Mouse (Mus musculus) liver, embryonic 15.5 days (tissue): ENCODE results near the gene Aen. TPM values are rescaled to one million over a fixed set of nuclear protein-coding genes. Genes with fewer than 3 reads are reported as not detected.
A peak's percentile ranks its signal among the peaks of the same experiment; 100 is the strongest.

Source experiments
- ATAC-seq: fragments of 200-750 bp; cut with Nextera tagmentation; 2 replicates; pipeline ENCODE4 v1.8.0; 2017; ENCODE audit warnings: moderate number of reproducible peaks, mild to moderate bottlenecking, moderate library complexity; ENCODE audit not compliant: insufficient read depth
- H3K27ac ChIP-seq: fragments of 300-500 bp; sonication (generic); replicated peaks from 2 replicates; pipeline ENCODE4 v1.5.1; 2015; ENCODE audit warnings: mild to moderate bottlenecking, inconsistent platforms
- H3K27me3 ChIP-seq: fragments of 300-500 bp; sonication (generic); 2 replicates; pipeline ENCODE4 v1.6.1; 2015; ENCODE audit warnings: mild to moderate bottlenecking, inconsistent platforms
- H3K36me3 ChIP-seq: fragments of 300-500 bp; sonication (generic); replicated peaks from 2 replicates; pipeline ENCODE4 v1.6.1; 2015; ENCODE audit warnings: moderate library complexity, mild to moderate bottlenecking, inconsistent platforms
- H3K4me1 ChIP-seq: fragments of 300-500 bp; sonication (generic); replicated peaks from 2 replicates; pipeline ENCODE4 v1.6.1; 2015; ENCODE audit warnings: inconsistent platforms
- H3K4me2 ChIP-seq: fragments of 300-500 bp; sonication (generic); 2 replicates; pipeline ENCODE4 v1.6.1; 2015; ENCODE audit warnings: moderate library complexity, mild to moderate bottlenecking, inconsistent platforms
- H3K4me3 ChIP-seq: fragments of 300-500 bp; sonication (generic); replicated peaks from 2 replicates; pipeline ENCODE4 v1.5.1; 2015; ENCODE audit warnings: mild to moderate bottlenecking, inconsistent platforms
- H3K9ac ChIP-seq: fragments of 300-500 bp; sonication (generic); 2 replicates; pipeline ENCODE4 v1.6.1; 2015; ENCODE audit warnings: moderate library complexity, mild to moderate bottlenecking, inconsistent platforms
- H3K9me3 ChIP-seq: fragments of 300-500 bp; sonication (generic); replicated peaks from 2 replicates; pipeline ENCODE4 v1.6.1; 2016; ENCODE audit warnings: inconsistent platforms
- WGBS: fragments of 180-500 bp; shearing (Covaris S2); methylation state at CpG from one replicate; pipeline ENCODE4 v1.1.7; 2015; ENCODE audit warnings: mixed read lengths; ENCODE audit not compliant: insufficient replicate concordance; 5-methylcytosine and 5-hydroxymethylcytosine counted together
- polyA plus RNA-seq: library from polyadenylated mRNA; unstranded; fragments of >200 nt; fragmentation: Nextera tagmentation; extraction: Ambion mirVana; gene quantifications from 2 replicates; pipeline ENCODE4 v1.2.1, GENCODE M21; 2015

The Aen gene
- polyA plus RNA-seq = 15.9 and 19.3 TPM in 2 replicates

DNA sequence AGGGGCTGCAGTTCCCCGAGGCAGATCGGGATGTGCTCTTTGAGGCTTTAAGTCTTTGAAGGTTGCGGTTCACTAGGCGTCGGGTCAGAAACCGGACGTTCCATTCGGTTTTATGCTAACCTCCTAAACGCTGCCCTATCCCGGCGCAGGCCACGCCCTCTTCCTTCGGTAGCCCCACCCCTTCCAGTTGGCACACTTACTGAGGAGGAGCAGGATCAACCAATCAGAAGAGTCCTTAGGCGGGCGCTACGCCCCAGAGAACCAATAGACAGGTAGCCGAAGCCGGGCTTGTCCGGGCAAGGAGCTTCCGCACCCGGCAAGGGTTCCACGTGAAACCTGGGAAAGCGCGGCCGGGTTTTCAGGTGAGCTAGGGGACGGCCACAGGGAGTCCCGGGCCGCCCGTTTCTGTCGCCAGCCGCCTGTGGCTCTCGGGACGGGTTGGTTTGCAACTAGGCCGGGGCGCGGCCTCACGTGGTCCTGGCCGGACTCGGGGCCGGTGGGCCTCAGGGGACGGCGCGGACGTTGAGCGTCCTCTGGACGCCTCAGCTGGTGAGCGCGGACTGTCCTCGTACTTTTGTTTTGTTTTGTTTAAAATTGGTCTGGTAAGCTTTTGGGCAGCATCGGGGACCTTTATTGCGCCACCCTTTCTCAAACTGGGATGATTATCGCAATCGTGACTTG, at the start of gene Aen:
TSS of gene Aen (plus strand) at position 202 of the 681 bp plus-strand sequence.
- Histone ChIP-seq H3K27me3 (0 out of 2 replicates have a peak, but pooled peaks cover 4% of the 10 kb centered on the region), H3K27ac (peak within 1 kb of the TSS; percentile 60), H3K4me2 (peak within 1 kb of the TSS; percentile 99), H3K9ac (peak within 1 kb of the TSS; percentile 84), H3K4me1 (peaks cover 38% of the 10 kb centered on the region), H3K36me3 (0 out of 2 replicates have a peak, but pooled peaks cover 7% of the 10 kb centered on the region), H3K9me3 (no peaks in the 10 kb centered on the region), H3K4me3 (peak within 1 kb of the TSS; percentile 90)
- 4% methylated on average over 53 of the region's 53 CpGs for WGBS
- ATAC-seq = peak; percentile 96

GRCm38 (mm10) chr7:78846066-78846716, 49.5 kb upstream of the Aen start:
- Histone ChIP-seq H3K4me3 (peak overlapping the region; percentile 98), H3K4me2 (peak overlapping the region; percentile 85), H3K9me3 (no peaks in the 10 kb centered on the region), H3K27ac (peak overlapping the region; percentile 80), H3K9ac (peak overlapping the region; percentile 90), H3K4me1 (peaks cover 21% of the 10 kb centered on the region), H3K27me3 (no peaks in the 10 kb centered on the region), H3K36me3 (peaks cover 29% of the 10 kb centered on the region)
- WGBS = 7% methylated on average over 12 of the region's 12 CpGs
- ATAC-seq = no peak

DNA sequence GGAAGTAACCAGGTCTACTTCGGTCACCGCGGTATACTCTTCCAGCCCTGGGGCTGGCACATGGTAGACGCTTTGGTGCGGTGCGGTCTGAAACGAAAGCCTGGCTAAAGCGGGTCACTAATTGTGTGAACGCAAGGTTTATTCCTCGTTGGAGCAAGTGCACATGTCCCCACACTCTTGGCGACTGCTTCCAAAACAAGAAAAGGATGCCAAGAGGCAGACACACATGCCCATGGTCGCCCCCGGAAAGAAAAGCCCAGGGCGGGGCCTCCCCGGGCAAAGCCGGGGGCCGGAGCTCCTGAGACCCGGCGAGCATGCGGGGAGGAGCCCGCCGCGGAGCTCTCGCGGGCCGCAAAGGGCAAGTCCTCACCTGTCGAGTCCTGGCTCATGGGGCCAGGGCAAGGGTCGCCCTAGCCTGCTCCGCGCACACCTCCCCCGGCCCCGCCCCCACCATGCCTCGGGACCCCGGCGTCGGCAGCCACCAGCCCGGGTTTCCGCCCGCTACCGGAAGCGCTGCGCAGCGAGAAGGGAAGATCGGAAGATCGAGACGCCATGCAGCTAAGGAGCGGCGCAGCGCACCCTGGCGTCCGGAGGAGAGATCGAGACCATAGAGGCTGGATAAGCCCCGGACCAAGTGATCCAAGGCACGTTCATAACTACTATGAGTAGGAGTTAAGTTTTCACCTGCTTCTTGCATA, 48.8 kb upstream of the Aen start, which contains the start of gene Det1:
TSS of gene Det1 (minus strand) at position 527 of the 698 bp plus-strand sequence.
- Histone ChIP-seq H3K9me3 (no peaks in the 10 kb centered on the region), H3K4me1 (peaks cover 21% of the 10 kb centered on the region), H3K9ac (peak within 1 kb of the TSS; percentile 90), H3K27ac (peak within 1 kb of the TSS; percentile 80), H3K4me3 (peak within 1 kb of the TSS; percentile 98), H3K36me3 (peaks cover 24% of the 10 kb centered on the region), H3K4me2 (peak within 1 kb of the TSS; percentile 85), H3K27me3 (no peaks in the 10 kb centered on the region)
- WGBS = under 1% methylated on average over 54 of the region's 54 CpGs
- ATAC-seq = peak; percentile 86

- Histone ChIP-seq H3K4me3 (no peak overlapping the region), H3K27ac (no peak overlapping the region), H3K4me1 (peaks cover 7% of the 10 kb centered on the region), H3K27me3 (0 out of 2 replicates have a peak, but pooled peaks cover 3% of the 10 kb centered on the region), H3K9me3 (no peaks in the 10 kb centered on the region), H3K36me3 (no peaks in the 10 kb centered on the region), H3K4me2 (no peak overlapping the region), H3K9ac (no peak overlapping the region)
- WGBS = 31% methylated on average over 4 of the region's 4 CpGs
- ATAC-seq = no peak
These were observed 41.6 kb upstream of the Aen start for GRCm38 (mm10) chr7:78854051-78854450.

GRCm38 (mm10) chr7:78855044-78855655, 40.5 kb upstream of the Aen start:
- H3K4me1 ChIP-seq = peaks cover 7% of the 10 kb centered on the region

DNA sequence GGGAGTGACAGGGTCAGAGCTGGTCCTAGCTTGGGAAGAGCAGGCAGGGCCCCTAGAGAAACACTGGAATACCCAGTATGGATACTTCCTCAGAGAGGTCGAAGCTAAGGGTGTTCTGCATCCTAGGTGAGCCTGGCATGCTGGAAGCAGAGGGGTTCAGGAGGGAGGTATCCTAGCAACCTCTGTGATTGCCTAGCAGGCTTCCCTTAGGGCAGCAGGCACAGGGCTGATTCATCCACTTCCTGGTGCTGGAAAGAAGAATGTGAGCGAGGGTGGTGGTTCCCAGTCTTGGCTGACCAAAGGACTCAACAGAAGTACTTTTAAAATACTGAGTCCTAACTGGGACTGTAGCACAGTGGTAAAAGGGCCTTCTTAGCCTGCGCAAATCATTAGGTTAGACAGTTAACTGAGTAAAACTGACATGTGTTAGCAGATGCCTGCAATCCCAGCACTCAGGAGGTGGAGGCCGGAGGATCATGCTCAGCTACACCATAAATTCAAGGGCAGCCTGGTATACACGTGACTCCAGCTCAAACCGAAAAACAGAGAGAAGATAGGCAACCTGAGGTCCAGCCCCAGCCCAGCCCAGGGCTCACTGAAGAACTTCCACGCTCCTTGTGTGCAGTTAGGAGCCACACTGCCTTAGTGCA, 31.7 kb upstream of the Aen start:
- no peaks in the 10 kb centered on the region for H3K36me3 ChIP-seq
- H3K4me2 ChIP-seq = no peak overlapping the region
- H3K4me1 ChIP-seq = peaks cover 14% of the 10 kb centered on the region; the same call in 1 of the 2 replicates
- no peak overlapping the region for H3K9ac ChIP-seq
- H3K9me3 ChIP-seq = no peaks in the 10 kb centered on the region
- WGBS = 54% methylated on average over 7 of the region's 7 CpGs
- no peaks in the 10 kb centered on the region for H3K27me3 ChIP-seq
- H3K4me3 ChIP-seq = no peak overlapping the region
- H3K27ac ChIP-seq = no peak overlapping the region
- no peak for ATAC-seq

More at GRCm38 (mm10) chr7:78855044-78855655, 40.5 kb upstream of the Aen start:
- Histone ChIP-seq H3K9me3 (no peaks in the 10 kb centered on the region), H3K36me3 (no peaks in the 10 kb centered on the region), H3K27ac (no peak overlapping the region), H3K4me3 (no peak overlapping the region), H3K9ac (no peak overlapping the region), H3K4me2 (no peak overlapping the region), H3K27me3 (0 out of 2 replicates have a peak, but pooled peaks cover 3% of the 10 kb centered on the region)
- ATAC-seq = no peak
- WGBS = 57% methylated on average over 5 of the region's 5 CpGs

GRCm38 (mm10) chr7:78864446-78864802, 31.2 kb upstream of the Aen start:
- WGBS = 17% methylated on average over 4 of the region's 4 CpGs
- Histone ChIP-seq H3K4me1 (peaks cover 14% of the 10 kb centered on the region; the same call in 1 of the 2 replicates), H3K27me3 (no peaks in the 10 kb centered on the region), H3K9ac (no peak overlapping the region), H3K27ac (no peak overlapping the region), H3K4me3 (no peak overlapping the region), H3K4me2 (no peak overlapping the region), H3K36me3 (no peaks in the 10 kb centered on the region), H3K9me3 (no peaks in the 10 kb centered on the region)
- no peak for ATAC-seq

- H3K9me3 ChIP-seq = no peaks in the 10 kb centered on the region
- no peak for ATAC-seq
- no peaks in the 10 kb centered on the region for H3K27me3 ChIP-seq
- H3K36me3 ChIP-seq = no peaks in the 10 kb centered on the region
- H3K4me1 ChIP-seq = peaks cover 14% of the 10 kb centered on the region; the same call in 1 of the 2 replicates
- H3K4me2 ChIP-seq = no peak overlapping the region
- no peak overlapping the region for H3K27ac ChIP-seq
- WGBS = 41% methylated on average over 12 of the region's 12 CpGs
- no peak overlapping the region for H3K4me3 ChIP-seq
- H3K9ac ChIP-seq = no peak overlapping the region
These were observed 30.3 kb upstream of the Aen start for GRCm38 (mm10) chr7:78865212-78865949.

- Histone ChIP-seq H3K9me3 (no peaks in the 10 kb centered on the region), H3K4me1 (peaks cover 14% of the 10 kb centered on the region; the same call in 1 of the 2 replicates), H3K4me3 (no peak overlapping the region), H3K27ac (no peak overlapping the region), H3K4me2 (no peak overlapping the region), H3K9ac (no peak overlapping the region), H3K27me3 (no peaks in the 10 kb centered on the region), H3K36me3 (no peaks in the 10 kb centered on the region)
- WGBS = 41% methylated on average over 5 of the region's 5 CpGs
- no peak for ATAC-seq
These were observed 26.9 kb upstream of the Aen start for GRCm38 (mm10) chr7:78868731-78869130.

GRCm38 (mm10) chr7:78872366-78872765, 23.3 kb upstream of the Aen start:
- H3K9ac ChIP-seq = no peak overlapping the region
- no peaks in the 10 kb centered on the region for H3K9me3 ChIP-seq
- no peak overlapping the region for H3K4me3 ChIP-seq
- H3K4me2 ChIP-seq = no peak overlapping the region
- WGBS = 59% methylated on average over 6 of the region's 6 CpGs
- ATAC-seq = no peak
- H3K4me1 ChIP-seq = no peaks in the 10 kb centered on the region
- no peaks in the 10 kb centered on the region for H3K27me3 ChIP-seq
- H3K36me3 ChIP-seq = no peaks in the 10 kb centered on the region
- no peak overlapping the region for H3K27ac ChIP-seq
